11 mouse cellular contexts compared by ENCODE assay signal in the genomic region with DNA sequence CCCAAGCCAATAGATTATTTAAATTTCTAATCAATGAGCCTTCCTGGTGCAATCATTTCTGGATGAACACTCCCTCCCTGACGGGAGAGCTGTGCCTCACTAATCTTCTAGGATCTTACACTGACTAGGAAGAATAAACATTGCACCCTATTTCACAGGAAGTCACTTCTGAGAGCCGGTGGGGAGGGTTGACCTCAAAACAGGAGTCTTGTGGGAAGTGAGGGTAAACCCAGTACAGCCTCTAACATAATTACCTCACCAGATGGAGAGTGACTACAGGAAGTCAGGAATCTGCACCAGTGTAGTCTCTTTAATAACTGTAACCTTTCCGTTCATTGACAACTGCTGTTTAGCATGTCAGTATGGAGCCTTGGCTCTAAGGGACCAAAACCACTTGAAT.
DNase-seq lines count a peak whose midpoint lies in the region; ATAC-seq and TF ChIP-seq lines count a peak whose summit lies in the region.
"Had no signal": no experiment of that assay in that cellular context is flagged by ENCODE, and none has a peak within 500 bp of the region (broad histone marks: within the 10 kb centered on the region; RNA-seq: fewer than 3 reads in every experiment).

No protein-coding gene starts in this region.

- DNase-seq in kidney, postnatal 14 days = no peak
- peak; percentile 49 for DNase-seq in T-cell, adult 2 months (ENCODE audit: low spot score)
- DNase-seq in induced T-regulatory cell, adult 2 months (ENCODE audit: low read depth) = peak; percentile 57
- peak; percentile 66 for DNase-seq in stomach, postnatal 0 days (ENCODE audit: low spot score)
- DNase-seq in cerebellum, adult 11 months = no peak
- DNase-seq in urinary bladder, postnatal 4 days (ENCODE audit: low spot score in 2 of 2) = no peak
- no peak for DNase-seq in ovary, adult 18-20 months (ENCODE audit: low spot score)

- no peak overlapping the region for H3K4me3 ChIP-seq in kidney, embryonic 15.5 days (replicated peaks)
- H3K4me3 ChIP-seq in stomach, postnatal 0 days (ENCODE audit: low read depth, low read length) = no peak overlapping the region
- H3K4me3 ChIP-seq: left cerebral cortex, adult 2 months; megakaryocyte, embryonic 14.5 days had no signal

- no peaks in the 10 kb centered on the region for H3K27me3 ChIP-seq in kidney, embryonic 15.5 days
- H3K27me3 ChIP-seq in stomach, postnatal 0 days (ENCODE audit: control insufficient read depth, insufficient read depth, low read length) = no peaks in the 10 kb centered on the region
- H3K27me3 ChIP-seq: megakaryocyte, embryonic 14.5 days had no signal

- no peak overlapping the region for H3K9ac ChIP-seq in kidney, embryonic 15.5 days
- no peak overlapping the region for H3K9ac ChIP-seq in stomach, postnatal 0 days (ENCODE audit: low read length)

- 20% methylated on average over 3 of the region's 3 CpGs for WGBS in kidney, embryonic 15.5 days
- 14% methylated on average over 3 of the region's 3 CpGs for WGBS in stomach, postnatal 0 days

- TF ChIP-seq EP300 in stomach, postnatal 0 days (optimal IDR thresholded peaks at IDR 0.05) = no peak

- no peak overlapping the region for H3K27ac ChIP-seq in kidney, embryonic 15.5 days
- 0 out of 2 replicates have a peak overlapping the region, but pooled peaks have one; percentile 58 for H3K27ac ChIP-seq in stomach, postnatal 0 days (replicated peaks)
- H3K27ac ChIP-seq: hindbrain, postnatal 0 days; left cerebral cortex, adult 2 months had no signal

- no peak overlapping the region for H3K4me2 ChIP-seq in kidney, embryonic 15.5 days
- no peak overlapping the region for H3K4me2 ChIP-seq in stomach, postnatal 0 days (replicated peaks; ENCODE audit: low read depth)

- TF ChIP-seq CTCF in stomach, postnatal 0 days (IDR thresholded peaks at IDR 0.05; ENCODE audit: low read depth) = no peak

- H3K36me3 ChIP-seq in kidney, embryonic 15.5 days = no peaks in the 10 kb centered on the region
- no peaks in the 10 kb centered on the region for H3K36me3 ChIP-seq in stomach, postnatal 0 days (ENCODE audit: control insufficient read depth, insufficient read depth, low read length)

- peak; percentile 51; the same call in 1 of the 2 replicates for ATAC-seq in kidney, embryonic 15.5 days (replicated peaks; ENCODE audit: low FRiP score)
- peak; percentile 86 for ATAC-seq in stomach, postnatal 0 days (ENCODE audit: low FRiP score, low TSS enrichment)
- ATAC-seq: hindbrain, postnatal 0 days had no signal

- H3K4me1 ChIP-seq in kidney, embryonic 15.5 days = peaks cover 17% of the 10 kb centered on the region
- H3K4me1 ChIP-seq in stomach, postnatal 0 days (replicated peaks; ENCODE audit: control insufficient read depth, insufficient read depth) = no peaks in the 10 kb centered on the region; the same call in 1 of the 2 replicates

- no peaks in the 10 kb centered on the region for H3K9me3 ChIP-seq in kidney, embryonic 15.5 days (replicated peaks)
- no peaks in the 10 kb centered on the region for H3K9me3 ChIP-seq in stomach, postnatal 0 days (ENCODE audit: control insufficient read depth, low read length)
- H3K9me3 ChIP-seq: megakaryocyte, embryonic 14.5 days had no signal

Comparison
In these comparisons a context has a peak if more than half of its experiments do, and no peak if none do; other contexts are left out.
1. DNase-seq: peak in T-cell, adult 2 months (single experiment), induced T-regulatory cell, adult 2 months (single experiment) and stomach, postnatal 0 days (single experiment); none in kidney, postnatal 14 days (single experiment), cerebellum, adult 11 months (single experiment), urinary bladder, postnatal 4 days (0 of 2) and ovary, adult 18-20 months (single experiment).